Comparison of ENCODE assay signal across 8 mouse cellular contexts in genomic region chr3:27371725-27372650, GRCm38 (mm10). TPM values are rescaled to one million over a fixed set of nuclear protein-coding genes. Genes with fewer than 3 reads are reported as not detected.
DNase-seq lines count a peak whose midpoint lies in the region; ATAC-seq and TF ChIP-seq lines count a peak whose summit lies in the region.

No protein-coding gene starts in this region.

- TF ChIP-seq EP300 in liver, postnatal 0 days (IDR thresholded peaks at IDR 0.05; ENCODE audit: low read depth) = no peak

- H3K27ac ChIP-seq in liver, embryonic 11.5 days (ENCODE audit: low read depth, low read length) = no peak overlapping the region
- no peak overlapping the region for H3K27ac ChIP-seq in liver, postnatal 0 days (ENCODE audit: low read depth)
- no peak overlapping the region for H3K27ac ChIP-seq in embryonic facial prominence, embryonic 11.5 days (replicated peaks; ENCODE audit: low read depth, low read length)
- H3K27ac ChIP-seq in intestine, embryonic 15.5 days = no peak overlapping the region

- no peak overlapping the region for H3K9ac ChIP-seq in liver, embryonic 11.5 days (ENCODE audit: low read depth, low read length)
- H3K9ac ChIP-seq in liver, postnatal 0 days (replicated peaks) = no peak overlapping the region
- no peak overlapping the region for H3K9ac ChIP-seq in embryonic facial prominence, embryonic 11.5 days (replicated peaks; ENCODE audit: low read length)
- no peak overlapping the region for H3K9ac ChIP-seq in intestine, embryonic 15.5 days

- H3K4me1 ChIP-seq in liver, embryonic 11.5 days (replicated peaks; ENCODE audit: control insufficient read depth, insufficient read depth, low read length) = no peaks in the 10 kb centered on the region; the same call in 1 of the 2 replicates
- H3K4me1 ChIP-seq in liver, postnatal 0 days (ENCODE audit: insufficient read depth) = no peaks in the 10 kb centered on the region
- no peaks in the 10 kb centered on the region for H3K4me1 ChIP-seq in embryonic facial prominence, embryonic 11.5 days (ENCODE audit: control insufficient read depth, insufficient read depth, low read length)
- peaks cover 8% of the 10 kb centered on the region for H3K4me1 ChIP-seq in intestine, embryonic 15.5 days (replicated peaks)

- ATAC-seq in liver, embryonic 11.5 days (replicated peaks; ENCODE audit: low FRiP score) = no peak
- ATAC-seq in liver, postnatal 0 days = no peak
- ATAC-seq in embryonic facial prominence, embryonic 11.5 days (replicated peaks; ENCODE audit: insufficient number of reproducible peaks, low FRiP score, low TSS enrichment, low read depth) = no peak
- no peak for ATAC-seq in intestine, embryonic 15.5 days

- H3K9me3 ChIP-seq in liver, embryonic 11.5 days (ENCODE audit: control insufficient read depth, low read length) = no peaks in the 10 kb centered on the region
- H3K9me3 ChIP-seq in liver, postnatal 0 days (ENCODE audit: low read length) = no peaks in the 10 kb centered on the region
- H3K9me3 ChIP-seq in embryonic facial prominence, embryonic 11.5 days (replicated peaks; ENCODE audit: control insufficient read depth, low read length) = no peaks in the 10 kb centered on the region
- H3K9me3 ChIP-seq in intestine, embryonic 15.5 days = no peaks in the 10 kb centered on the region

- H3K36me3 ChIP-seq in liver, embryonic 11.5 days (ENCODE audit: control insufficient read depth, insufficient read depth, low read length) = no peaks in the 10 kb centered on the region
- H3K36me3 ChIP-seq in liver, postnatal 0 days (replicated peaks; ENCODE audit: insufficient read depth, low read length) = no peaks in the 10 kb centered on the region
- H3K36me3 ChIP-seq in embryonic facial prominence, embryonic 11.5 days (replicated peaks; ENCODE audit: control insufficient read depth, insufficient read depth, low read depth, low read length) = no peaks in the 10 kb centered on the region
- no peaks in the 10 kb centered on the region for H3K36me3 ChIP-seq in intestine, embryonic 15.5 days

- DNase-seq in liver, embryonic 11.5 days (ENCODE audit: low spot score) = no peak
- DNase-seq in liver, postnatal 0 days = no peak
- DNase-seq in embryonic facial prominence, embryonic 11.5 days (ENCODE audit: low spot score) = no peak
- DNase-seq in retina, postnatal 1 day = peak; percentile 51
- DNase-seq in c-Kit-positive CD71-positive TER-119-positive erythroid progenitor cells, embryonic 14.5 days (ENCODE audit: low spot score) = no peak
- DNase-seq in cerebellum, adult 11 months = no peak
- no peak for DNase-seq in thymus, postnatal 25 days

- peak overlapping the region; percentile 21 for H3K4me2 ChIP-seq in liver, embryonic 11.5 days
- no peak overlapping the region for H3K4me2 ChIP-seq in liver, postnatal 0 days (ENCODE audit: low read depth, low read length)
- H3K4me2 ChIP-seq in embryonic facial prominence, embryonic 11.5 days (ENCODE audit: low read depth, low read length) = peak overlapping the region; percentile 27
- peak overlapping the region; percentile 50 for H3K4me2 ChIP-seq in intestine, embryonic 15.5 days (replicated peaks)

- WGBS in liver, embryonic 11.5 days = 3% methylated on average over 77 of the region's 77 CpGs
- 3% methylated on average over 74 of the region's 77 CpGs for WGBS in liver, postnatal 0 days (ENCODE audit: insufficient replicate concordance)
- WGBS in embryonic facial prominence, embryonic 11.5 days = 2% methylated on average over 77 of the region's 77 CpGs
- 2% methylated on average over 77 of the region's 77 CpGs for WGBS in intestine, embryonic 15.5 days

- no peak for TF ChIP-seq CTCF in liver, postnatal 0 days (IDR thresholded peaks at IDR 0.05; ENCODE audit: low read depth)

- H3K27me3 ChIP-seq in liver, embryonic 11.5 days (replicated peaks; ENCODE audit: control insufficient read depth, insufficient read depth, low read length) = peaks cover 39% of the 10 kb centered on the region
- H3K27me3 ChIP-seq in liver, postnatal 0 days (ENCODE audit: insufficient read depth, low read length) = peaks cover 37% of the 10 kb centered on the region
- peaks cover 29% of the 10 kb centered on the region for H3K27me3 ChIP-seq in embryonic facial prominence, embryonic 11.5 days (ENCODE audit: control insufficient read depth, insufficient read depth, low read length)
- H3K27me3 ChIP-seq in intestine, embryonic 15.5 days (replicated peaks) = peaks cover 37% of the 10 kb centered on the region

- no peak overlapping the region; the same call in 1 of the 2 replicates for H3K4me3 ChIP-seq in liver, embryonic 11.5 days (ENCODE audit: low read depth, low read length)
- no peak overlapping the region for H3K4me3 ChIP-seq in liver, postnatal 0 days (ENCODE audit: low read depth, low read length)
- H3K4me3 ChIP-seq in embryonic facial prominence, embryonic 11.5 days (ENCODE audit: low read depth, low read length) = peak overlapping the region; percentile 14
- peak overlapping the region; percentile 16; the same call in 1 of the 2 replicates for H3K4me3 ChIP-seq in intestine, embryonic 15.5 days (replicated peaks)

RNA-seq across cellular contexts. Expression of gene Ghsr, which starts 0.8 kb away (rescaled TPM):
- not detected in 2 replicates for polyA plus RNA-seq in liver, embryonic 11.5 days (2014; fragmentation: Nextera tagmentation; extraction: Ambion mirVana)
- polyA plus RNA-seq in liver, postnatal 0 days (2015; fragmentation: Nextera tagmentation; extraction: Ambion mirVana) = not detected in 2 replicates
- polyA plus RNA-seq in embryonic facial prominence, embryonic 11.5 days (2014; fragmentation: Nextera tagmentation; extraction: Ambion mirVana) = not detected in 2 replicates
- not detected in 2 replicates for polyA plus RNA-seq in intestine, embryonic 15.5 days (2015; fragmentation: Nextera tagmentation; extraction: Ambion mirVana)

RNA-seq across cellular contexts. Expression of gene Tnfsf10, which starts 55.2 kb away (rescaled TPM):
- 0.03 and 0.05 TPM in 2 replicates for polyA plus RNA-seq in liver, embryonic 11.5 days (2014; fragmentation: Nextera tagmentation; extraction: Ambion mirVana)
- 0.23 and 0.37 TPM in 2 replicates for polyA plus RNA-seq in liver, postnatal 0 days (2015; fragmentation: Nextera tagmentation; extraction: Ambion mirVana)
- polyA plus RNA-seq in embryonic facial prominence, embryonic 11.5 days (2014; fragmentation: Nextera tagmentation; extraction: Ambion mirVana) = not detected in 2 replicates
- 0.77 and 1.1 TPM in 2 replicates for polyA plus RNA-seq in intestine, embryonic 15.5 days (2015; fragmentation: Nextera tagmentation; extraction: Ambion mirVana)

Comparison
In these comparisons a context has a peak if more than half of its experiments do, and no peak if none do; other contexts are left out.
1. H3K4me3 ChIP-seq: peak in embryonic facial prominence, embryonic 11.5 days (single experiment) and intestine, embryonic 15.5 days (single experiment); none in liver, embryonic 11.5 days (single experiment) and liver, postnatal 0 days (single experiment).